Mouse (Mus musculus) brain, embryonic 14.5 days (tissue): ENCODE data around the gene Lnx1. TPM values are rescaled to one million over a fixed set of nuclear protein-coding genes. Genes with fewer than 3 reads are reported as not detected.

Source experiments
- DNase-seq: peaks from one replicate; pipeline ENCODE4 v3.0.0-alpha.2; 2011; ENCODE audit warnings: low read depth
- CTCF ChIP-seq: fragments of 200-500 bp; IDR thresholded peaks from 2 replicates; pipeline ENCODE4 v1.5.1; 2012; ENCODE audit warnings: inconsistent platforms, mild to moderate bottlenecking, moderate library complexity, borderline replicate concordance; ENCODE audit not compliant: insufficient read depth, insufficient read length; ENCODE audit errors: extremely low read depth
- POLR2A ChIP-seq: fragments of 200-500 bp; IDR thresholded peaks from 2 replicates; pipeline ENCODE4 v1.6.1; 2012; ENCODE audit warnings: mild to moderate bottlenecking, inconsistent platforms, borderline replicate concordance; ENCODE audit not compliant: poor library complexity, insufficient read depth, insufficient read length, severe bottlenecking; ENCODE audit errors: extremely low read depth
- polyA plus RNA-seq: library from polyadenylated mRNA; depleted of rRNA; stranded (reverse); fragments of >200 nt; gene quantifications from 2 replicates; pipeline ENCODE4 v1.2.3, GENCODE M21; 2012; rRNA removed

Gene Lnx1
- polyA plus RNA-seq, 1 experiment, result 7.7 TPM

- TF ChIP-seq CTCF (no peak), POLR2A (no peak)
- no peak for DNase-seq
These were observed 113.6 kb downstream of the Lnx1 start for GRCm38 (mm10) chr5:74589133-74589532.

GRCm38 (mm10) chr5:74571767-74572166 lies 130.9 kb downstream of the Lnx1 start:
- TF ChIP-seq CTCF (no peak), POLR2A (no peak)

GRCm38 (mm10) chr5:74561151-74561550 lies 141.6 kb downstream of the Lnx1 start:
- TF ChIP-seq POLR2A (no peak), CTCF (no peak)
- no peak for DNase-seq

More at GRCm38 (mm10) chr5:74571767-74572166, 130.9 kb downstream of the Lnx1 start:
- DNase-seq, result no peak

DNA sequence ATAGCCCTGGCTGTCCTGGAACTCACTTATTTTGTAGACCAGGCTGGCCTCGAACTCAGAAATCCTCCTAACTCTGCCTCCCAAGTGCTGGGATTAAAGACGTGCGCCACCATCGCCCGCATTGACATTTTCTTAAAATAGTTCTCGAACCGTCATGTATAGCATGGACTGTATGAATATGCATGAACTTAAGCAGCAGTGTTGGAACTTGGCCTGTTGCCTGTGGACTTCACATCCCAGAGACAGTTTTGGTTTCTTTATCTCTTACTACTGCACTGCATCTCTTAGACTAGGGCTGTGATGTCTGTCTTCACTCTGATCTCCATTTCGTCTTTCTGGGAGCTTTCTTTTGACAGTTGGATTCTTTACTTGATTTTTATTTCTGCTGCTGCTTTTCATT lies 153.1 kb downstream of the Lnx1 start:
- DNase-seq, result peak; percentile 37
- TF ChIP-seq POLR2A, result no peak
- TF ChIP-seq CTCF, result no peak

- no peak for DNase-seq
- TF ChIP-seq POLR2A, result no peak
- no peak for TF ChIP-seq CTCF
These were observed 157.1 kb downstream of the Lnx1 start for GRCm38 (mm10) chr5:74545606-74546005.

Other genes starting within 250 kb of the Lnx1 start
- gene Scfd2, start 171.2 kb downstream of the Lnx1 start, polyA plus RNA-seq, result 13.5 and 15.4 TPM in 2 replicates
- gene Fip1l1, start 167.5 kb downstream of the Lnx1 start, polyA plus RNA-seq, result 64.5 and 76.1 TPM in 2 replicates